Mouse (Mus musculus) kidney, adult 2 months (tissue): ENCODE measurements around the gene Krt2.

Source experiments
- CTCF ChIP-seq: fragments of 200-500 bp; conservative IDR thresholded peaks from 2 replicates; pipeline ENCODE4 v1.5.1; 2011; ENCODE audit warnings: low read depth, mild to moderate bottlenecking, control low read depth, low read length, moderate library complexity, mixed read lengths; ENCODE audit not compliant: insufficient read depth, insufficient read length
- POLR2A ChIP-seq: fragments of 200-500 bp; IDR thresholded peaks from one replicate; pipeline ENCODE4 v1.6.1; 2011; ENCODE audit warnings: low read depth, low read length, control low read depth

GRCm38 (mm10) chr15:101855732-101856131 lies 37.8 kb upstream of the Krt2 start:
- no peak for TF ChIP-seq CTCF
- TF ChIP-seq POLR2A = no peak
